Mouse (Mus musculus) B cell, adult 2 months (primary cell): ENCODE measurements around the gene Ctnna3.

Experiments
- DNase-seq, 2 experiments: peaks; one replicate each; pipeline ENCODE4 v3.0.0; 2022

The Ctnna3 gene

DNA sequence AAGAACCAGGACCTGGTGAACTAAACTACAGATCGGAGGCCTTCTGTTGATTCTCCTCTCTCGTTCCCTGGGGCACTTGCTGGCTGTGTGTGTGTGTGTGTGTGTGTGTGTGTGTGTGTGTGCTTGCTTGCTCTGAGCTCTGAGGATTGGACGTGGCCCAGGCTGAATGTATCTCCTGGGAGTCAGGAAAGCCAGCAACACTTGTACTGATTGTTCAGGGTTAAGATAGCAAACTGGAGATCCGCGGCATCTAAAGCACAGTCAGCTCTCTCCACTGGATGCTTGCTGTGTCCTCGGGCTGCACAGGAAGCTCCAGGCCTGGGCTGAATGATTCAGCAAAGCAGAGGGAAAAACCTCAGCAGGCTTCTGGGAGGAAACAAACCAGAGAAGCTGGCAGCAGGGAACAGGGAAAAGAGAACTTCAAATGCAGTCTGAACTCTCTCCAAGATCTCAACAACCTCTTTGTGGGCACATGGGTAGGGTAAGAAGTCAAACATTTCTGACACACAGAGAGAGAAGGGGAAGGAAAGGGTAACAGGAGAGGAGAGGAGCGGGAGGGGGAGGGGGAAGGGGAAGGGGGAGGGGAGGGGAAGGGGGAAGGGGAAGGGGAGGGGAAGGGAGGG is 524.5 kb downstream of the Ctnna3 start:
- no peak for DNase-seq

DNA sequence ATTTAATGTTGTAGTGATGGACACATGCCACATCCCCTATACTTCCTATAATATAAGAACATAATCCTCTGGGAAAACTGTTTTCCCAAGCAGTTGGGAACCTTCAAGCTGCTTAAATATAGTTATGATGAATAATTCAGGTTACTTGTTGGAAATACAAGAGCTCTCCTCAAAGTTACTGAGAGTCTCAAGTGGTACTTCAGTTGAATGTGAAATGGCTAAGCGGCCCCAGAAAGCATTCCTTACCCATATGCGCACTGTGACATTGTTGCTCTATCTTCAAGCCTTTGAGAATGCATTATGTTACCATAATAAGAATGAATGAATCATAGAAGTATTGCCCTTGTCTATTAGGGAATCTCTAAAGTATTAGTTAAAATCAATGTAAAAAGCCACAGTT is 542.4 kb downstream of the Ctnna3 start:
- DNase-seq, result no peak

DNA sequence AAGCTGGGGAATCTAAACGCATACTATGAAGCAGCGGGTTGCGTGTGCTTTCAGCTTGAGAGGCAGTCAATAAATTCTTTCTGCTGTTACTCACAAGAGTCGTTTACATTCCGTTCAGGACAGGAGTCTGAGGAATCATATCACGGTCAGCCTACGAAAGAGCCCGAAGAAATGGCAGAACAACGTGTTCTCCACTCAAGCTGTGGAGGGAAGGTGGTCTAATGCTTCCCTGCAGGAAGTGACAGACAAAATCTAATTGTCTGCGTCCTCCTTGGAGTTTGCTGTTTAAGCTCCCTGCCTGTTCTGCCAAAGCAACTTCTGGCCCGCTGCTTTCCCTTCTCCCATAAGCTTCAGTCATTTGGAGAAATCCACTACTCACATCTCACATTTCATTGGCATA is 548.2 kb downstream of the Ctnna3 start:
- no peak for DNase-seq

DNA sequence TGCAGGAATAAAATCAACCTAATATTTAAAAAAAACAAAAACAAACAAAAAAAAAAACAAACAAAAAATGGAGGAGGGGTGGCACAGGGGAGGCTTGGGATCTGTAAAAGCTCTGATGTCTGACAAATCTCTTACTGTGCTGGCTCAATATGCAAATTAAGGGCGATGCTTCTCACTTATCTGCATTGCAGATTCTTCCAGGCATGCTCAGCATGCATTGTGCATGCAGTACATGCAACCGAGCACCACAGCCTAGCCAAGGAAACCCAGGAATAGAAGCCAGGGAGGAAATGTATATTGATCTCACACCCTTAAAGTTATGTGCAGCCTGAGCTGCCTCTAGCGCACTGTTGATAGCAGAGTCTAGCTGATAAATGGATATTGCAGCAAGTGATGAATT is 548.6 kb downstream of the Ctnna3 start:
- no peak for DNase-seq

DNA sequence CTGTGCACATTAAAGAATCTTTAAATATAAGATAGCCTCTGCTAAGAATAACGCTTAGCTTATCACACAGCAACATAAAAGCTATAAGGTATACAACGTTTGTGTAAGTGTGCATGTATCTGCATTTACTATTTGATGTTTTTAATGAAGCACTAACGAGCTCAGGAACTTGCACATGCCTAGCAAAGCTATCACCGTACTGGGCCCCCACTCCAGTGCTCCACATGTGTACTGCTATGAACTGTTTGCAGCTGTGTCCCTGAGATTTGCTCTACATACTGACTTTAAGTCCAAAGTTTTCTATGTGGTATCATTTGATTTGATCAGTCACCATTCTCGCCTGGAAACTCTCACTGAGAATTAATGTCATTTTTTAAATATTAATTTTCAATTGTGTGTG is 549.1 kb downstream of the Ctnna3 start:
- DNase-seq, result no peak

DNA sequence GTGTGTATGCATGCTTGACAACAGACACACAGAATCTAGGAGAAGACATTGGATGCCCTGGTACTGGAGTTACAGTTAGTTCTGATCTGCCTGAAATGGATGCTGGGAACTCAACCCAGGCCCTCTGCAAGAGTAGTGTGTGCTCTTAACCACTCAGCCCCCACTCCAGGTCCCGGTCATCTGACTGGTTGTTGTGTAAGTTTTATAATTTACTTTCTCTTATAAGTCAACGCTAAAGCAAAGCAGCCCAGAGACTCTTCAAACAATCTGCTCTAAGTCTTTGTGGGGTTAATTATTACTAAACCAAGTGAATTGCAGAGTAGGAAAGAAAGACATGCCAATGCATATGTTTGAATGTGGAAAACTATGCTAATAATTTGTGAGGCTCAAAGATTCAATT is 549.5 kb downstream of the Ctnna3 start:
- no peak for DNase-seq

DNA sequence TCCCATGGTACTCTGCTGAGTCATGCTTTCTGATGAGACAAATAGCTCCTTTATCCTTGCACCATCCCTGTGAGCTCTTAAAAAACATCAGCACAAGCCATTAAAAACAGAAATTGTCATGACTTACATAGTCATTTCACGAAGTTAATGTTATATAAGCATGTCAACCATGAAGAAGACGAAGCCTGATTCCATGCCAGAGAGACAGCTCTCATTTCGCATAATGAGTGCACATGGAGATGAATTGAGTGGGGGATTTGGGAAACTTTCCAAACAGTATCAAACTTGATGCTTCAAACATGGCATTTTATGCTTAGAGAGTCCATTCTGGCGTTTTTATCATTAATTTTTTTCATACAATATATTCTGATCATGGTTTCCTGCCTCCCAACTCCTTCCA is 555.7 kb downstream of the Ctnna3 start:
- DNase-seq, result no peak

DNA sequence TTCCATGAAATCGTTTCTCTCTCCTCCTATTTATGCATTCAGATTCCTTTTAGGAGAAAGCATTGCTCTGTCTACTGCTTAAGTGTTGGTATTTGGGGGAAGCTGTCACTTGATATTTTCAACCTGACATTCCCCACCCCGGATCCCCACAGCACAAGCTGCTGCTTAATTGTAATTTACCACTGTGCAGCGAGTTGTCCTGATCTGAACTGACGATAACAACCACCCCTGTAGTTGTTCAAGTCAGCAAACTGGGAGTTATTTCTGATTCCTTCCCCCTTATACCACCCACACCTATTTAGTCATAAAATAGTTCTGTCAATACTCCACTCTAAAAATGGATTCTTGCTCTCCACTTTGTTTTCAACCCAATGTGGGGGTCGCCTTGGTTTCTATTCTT is 564.4 kb downstream of the Ctnna3 start:
- DNase-seq, result no peak

DNA sequence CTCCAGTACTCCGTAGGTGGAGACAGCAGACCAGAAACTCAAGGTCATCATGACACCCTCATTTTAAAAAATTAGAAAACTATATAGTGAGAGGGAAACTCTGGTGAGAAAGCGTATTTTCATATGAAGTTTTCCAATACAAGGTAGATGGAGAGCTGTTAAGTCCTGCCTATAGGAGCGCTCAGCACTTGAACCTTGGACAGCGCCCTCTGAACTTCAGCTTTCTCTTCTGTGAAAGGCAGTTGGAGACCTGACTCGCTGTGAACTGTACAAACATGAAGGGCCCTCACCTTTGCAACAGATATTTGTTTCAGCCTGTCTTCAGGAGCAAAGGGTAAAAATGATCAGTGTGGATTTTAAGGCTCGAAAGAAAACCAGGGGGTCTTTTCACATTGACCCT is 571.6 kb downstream of the Ctnna3 start:
- DNase-seq, result no peak

DNA sequence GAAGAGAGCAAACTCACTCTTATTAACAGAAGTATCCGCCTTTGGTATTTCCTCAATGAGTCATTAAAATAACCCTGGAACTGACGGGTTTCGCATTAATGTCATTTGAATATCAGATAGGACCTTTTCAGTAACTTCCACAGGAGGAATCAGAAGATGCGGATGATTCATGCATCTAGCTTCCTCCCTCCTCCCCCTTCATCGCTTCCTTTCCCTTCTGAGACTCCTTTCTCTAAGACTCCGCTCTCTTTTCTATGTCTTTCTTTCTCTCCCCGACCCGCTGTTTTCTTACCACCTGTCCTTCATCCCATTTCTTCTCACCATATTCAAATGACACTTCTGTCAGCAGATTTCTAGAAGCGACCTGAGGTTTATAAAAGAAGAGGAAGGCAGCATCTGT is 572.1 kb downstream of the Ctnna3 start:
- DNase-seq, result no peak

DNA sequence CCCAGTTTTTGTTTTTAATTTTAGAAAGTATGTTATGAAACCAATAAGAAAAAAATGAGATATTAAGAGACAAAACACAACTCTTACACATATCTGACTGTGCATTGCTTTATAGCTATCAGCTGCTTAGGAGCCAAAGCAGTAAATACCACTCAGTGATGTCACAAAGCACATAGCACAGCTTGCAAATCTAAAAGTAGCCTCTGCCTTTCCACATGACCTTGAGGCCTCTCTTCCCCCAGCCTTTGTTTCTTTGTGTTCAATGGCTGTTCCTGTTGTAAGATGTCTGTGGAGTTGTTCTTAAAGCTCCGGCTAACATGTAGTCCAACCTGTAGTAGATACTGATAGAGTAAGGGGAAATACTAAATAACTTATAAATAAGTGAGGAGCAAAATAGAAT is 590.4 kb downstream of the Ctnna3 start:
- no peak for DNase-seq

DNA sequence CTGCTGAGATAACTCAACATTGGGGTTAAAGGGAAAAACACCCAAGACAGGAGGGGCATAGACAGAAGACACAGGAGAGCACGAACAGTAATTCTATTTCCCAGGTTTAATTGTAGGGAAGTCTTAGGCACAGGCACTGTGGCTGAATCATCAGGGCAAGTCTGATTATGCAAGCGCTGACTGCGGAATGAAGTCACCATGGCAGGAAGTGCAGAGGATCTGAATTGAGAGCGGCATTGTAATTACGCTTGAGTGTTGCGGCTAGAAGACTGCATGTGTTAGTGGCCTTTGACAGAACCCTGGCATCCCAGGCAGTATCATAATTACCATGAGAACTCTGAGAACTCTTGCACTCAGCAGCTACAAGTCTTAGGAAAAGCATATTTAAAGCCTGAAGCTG is 593.4 kb downstream of the Ctnna3 start:
- DNase-seq, result no peak

DNA sequence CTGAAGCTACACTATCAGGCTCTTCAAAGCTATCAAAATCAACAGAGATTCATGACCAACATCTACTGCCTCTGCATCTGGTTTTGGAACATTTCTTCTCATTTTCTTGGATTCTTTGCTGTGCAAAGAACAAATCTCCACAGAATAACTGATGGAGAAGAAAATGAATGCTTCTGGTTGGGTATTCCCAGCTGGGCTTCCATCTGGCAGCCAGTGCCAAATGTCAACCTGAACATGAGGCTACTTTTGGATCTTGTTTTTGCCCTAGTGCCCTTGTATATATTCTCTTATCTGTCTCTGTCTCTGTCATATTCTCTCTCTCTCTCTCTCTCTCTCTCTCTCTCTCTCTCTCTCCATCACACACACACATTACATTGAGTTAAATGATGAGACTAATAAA is 601.0 kb downstream of the Ctnna3 start:
- no peak for DNase-seq

DNA sequence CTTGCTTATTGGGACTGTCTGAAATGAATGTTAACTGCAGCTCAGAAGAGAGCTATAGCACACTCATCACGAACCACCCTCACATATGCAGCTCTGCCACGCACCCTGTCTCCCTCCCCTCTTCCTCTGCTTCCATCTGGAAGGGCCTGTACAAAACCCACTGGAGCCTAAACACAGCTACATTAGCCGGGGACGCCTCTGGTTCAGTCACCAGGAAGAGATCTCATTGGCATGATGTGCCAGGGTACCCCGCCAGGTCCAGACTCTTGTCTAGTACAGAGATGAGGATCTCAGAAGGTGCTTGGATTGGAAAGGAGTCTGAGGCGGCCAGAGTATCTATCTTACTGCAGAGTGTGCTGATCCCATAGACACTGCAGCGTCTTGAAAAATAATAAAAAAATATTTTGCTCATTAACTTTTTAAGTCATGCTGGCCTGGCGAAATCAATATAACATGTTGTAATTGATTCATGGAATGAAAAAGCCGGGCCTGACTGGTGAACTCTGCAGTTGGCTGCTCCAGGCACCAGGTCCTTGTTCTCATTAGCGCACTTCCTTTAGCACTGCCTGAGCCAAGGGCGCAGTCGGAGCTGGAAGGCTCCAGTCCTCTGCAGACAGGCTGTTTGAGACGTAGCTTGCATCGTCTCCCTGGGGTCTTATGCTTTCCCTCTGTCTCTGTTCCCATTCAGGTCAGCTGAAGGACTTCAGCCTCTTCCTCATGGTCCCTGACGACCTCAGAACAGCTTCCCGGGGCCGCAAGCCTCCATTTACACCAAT is 610.0 kb downstream of the Ctnna3 start:
- no peak for DNase-seq

DNA sequence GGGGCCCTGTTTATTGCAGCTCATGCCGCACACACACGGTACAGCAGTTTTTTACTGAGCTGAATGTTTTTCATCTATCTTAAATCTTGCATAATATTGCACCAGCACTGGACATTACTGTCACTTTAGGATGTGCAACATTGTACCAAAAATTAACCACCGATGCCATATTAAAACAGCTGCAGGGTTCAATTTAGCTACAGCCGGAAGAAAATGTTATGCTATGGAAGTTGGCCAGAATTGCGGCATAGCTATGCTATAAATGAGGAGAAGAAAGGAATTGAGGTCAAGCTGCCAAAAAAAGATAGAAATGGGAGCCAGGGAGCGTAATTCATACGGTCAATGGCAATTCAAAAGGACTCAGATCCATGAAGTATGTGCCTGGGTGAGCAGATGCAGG is 611.3 kb downstream of the Ctnna3 start:
- no peak for DNase-seq

DNA sequence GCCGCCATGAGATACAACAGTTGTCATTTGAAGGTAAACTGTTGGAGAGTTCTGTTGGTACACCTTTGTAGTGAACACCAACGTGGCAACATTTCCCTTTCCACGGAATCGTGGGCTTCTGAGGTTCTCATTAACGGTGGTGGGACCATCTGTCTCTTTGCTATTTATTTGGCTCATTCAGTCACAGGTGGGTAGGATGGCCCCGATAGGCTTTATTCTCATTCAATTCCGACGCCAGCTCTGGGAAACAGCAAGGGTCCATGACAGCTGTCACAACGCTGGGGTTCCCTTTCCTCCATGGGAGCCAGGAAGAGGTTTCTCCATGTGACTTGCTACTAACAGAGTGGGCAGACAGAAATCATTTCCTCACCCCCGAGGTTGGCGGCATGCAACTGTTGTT is 612.0 kb downstream of the Ctnna3 start:
- no peak for DNase-seq

DNA sequence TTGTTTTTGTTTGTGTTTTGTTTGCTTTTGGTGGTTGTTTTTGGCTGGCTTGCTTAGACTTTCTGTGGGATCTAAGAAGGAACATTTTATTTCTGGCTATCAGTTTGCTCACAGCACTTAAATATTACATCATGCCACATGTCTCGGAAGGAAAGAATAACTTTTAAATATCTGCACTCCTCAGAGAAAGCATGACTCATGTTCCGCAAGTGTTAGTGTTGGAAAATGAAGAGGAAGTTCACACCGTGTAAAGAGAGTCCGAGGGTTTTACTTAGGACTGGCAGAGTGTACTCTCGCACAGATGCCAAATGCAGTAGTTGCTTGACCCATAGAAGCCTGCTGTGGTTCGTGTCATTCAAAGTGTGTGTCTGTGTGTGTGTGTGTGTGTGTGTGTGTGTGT is 619.3 kb downstream of the Ctnna3 start:
- DNase-seq, result no peak

DNA sequence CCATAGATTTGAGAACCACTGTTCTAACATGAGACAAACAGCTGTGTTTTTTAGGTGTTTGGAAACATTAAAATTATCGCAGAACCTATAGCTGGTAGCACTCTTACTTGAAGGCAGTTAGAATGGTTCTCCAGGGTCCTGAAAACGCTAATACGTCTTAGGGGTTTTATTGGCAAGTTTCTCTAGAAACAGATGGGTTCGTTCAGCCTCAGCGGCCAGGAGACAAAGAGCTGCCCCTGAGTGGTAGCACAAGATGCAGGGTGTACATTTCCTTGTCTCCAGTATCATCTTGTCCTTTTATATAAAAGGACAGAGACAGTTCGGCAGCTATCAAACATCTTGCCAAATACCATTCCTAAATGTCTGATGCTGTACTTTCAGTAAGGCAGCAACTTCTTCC is 620.0 kb downstream of the Ctnna3 start:
- no peak for DNase-seq

DNA sequence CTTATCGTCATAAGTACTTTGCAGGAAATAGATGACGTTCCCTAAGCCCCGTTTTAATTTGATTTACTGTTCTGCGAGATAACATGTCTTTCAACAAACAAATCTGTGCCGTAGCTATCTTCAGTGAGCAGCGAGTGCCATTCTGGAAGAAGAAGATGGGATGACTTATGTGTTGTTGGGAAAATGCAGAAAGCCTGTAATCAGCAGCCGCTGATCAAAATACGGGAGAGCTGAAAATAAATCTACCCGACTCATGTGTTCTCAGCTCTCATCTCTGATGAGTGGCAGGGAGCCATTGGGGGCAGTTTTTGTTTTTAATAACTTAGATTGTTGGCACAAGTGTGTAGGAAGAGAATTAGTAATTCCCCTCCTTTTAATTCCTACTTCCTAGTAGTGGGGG is 633.8 kb downstream of the Ctnna3 start:
- DNase-seq, result no peak

DNA sequence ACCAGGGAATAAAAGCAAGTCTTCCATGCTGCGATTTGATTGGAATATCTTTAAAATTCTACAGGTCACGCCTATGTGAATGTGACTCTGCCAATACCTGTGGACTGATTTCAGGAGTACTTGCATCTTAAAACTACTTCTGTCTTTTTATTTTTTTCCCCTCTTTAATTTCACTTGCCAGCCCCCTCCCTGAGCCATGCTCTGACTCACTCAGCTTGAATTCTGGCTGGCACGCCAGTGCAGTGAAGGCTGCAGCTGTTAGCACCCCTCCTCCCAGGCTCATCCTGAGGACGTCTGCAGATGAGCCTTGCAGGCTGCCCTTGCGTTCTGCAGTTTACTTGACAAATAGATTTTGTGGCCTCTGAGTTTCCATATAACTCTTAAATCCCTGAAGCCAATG is 646.0 kb downstream of the Ctnna3 start:
- DNase-seq, result no peak

DNA sequence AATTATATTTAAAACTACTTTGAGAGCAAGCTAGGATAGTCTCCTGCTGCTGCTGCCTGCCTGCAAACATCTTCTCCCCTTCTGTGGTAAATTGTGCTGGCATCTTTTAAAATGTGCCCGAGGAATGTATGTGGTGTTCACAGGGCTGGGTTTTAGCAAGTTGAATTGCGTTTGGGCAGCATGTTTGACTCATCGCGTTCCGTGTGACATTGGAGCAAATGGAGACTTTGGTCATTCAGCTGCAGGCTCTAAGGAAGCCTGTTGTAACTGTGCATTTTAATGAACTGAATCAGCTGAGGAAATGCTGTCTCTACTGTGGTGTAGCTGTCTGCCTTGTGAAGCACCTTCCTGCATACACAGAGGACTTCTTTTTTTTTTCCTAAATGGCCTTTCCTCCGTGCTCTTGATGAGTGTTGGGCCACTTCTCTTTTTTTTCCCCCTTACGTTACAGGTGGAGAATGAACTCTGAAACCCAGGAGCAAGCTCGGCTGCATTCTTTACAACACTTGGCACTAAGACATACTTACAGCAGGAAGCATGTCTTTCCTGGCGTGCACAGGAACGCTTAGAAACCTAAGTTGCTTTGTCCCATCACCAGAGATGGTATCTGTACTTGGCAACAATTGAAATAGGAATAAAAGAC is 646.6 kb downstream of the Ctnna3 start:
- DNase-seq, result no peak

DNA sequence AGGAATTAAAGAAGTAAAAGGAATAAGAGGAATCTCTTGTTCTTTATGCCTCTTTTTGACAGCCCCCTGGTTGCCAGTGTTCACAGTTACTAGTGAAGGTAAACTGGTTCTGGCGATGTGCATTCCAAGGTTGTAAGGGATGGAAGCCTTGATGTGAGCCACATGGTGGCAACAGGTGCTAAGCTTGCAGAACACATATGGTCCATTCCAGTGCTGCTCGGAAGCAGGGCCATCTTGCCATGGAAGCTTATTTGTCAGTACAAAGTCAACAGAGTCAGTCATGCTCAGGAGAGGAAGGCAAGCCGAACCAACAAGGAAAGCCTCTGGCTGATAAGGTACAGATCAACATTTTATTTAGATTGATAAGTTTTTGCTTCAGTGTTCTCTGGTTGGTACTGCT is 652.4 kb downstream of the Ctnna3 start:
- no peak for DNase-seq

DNA sequence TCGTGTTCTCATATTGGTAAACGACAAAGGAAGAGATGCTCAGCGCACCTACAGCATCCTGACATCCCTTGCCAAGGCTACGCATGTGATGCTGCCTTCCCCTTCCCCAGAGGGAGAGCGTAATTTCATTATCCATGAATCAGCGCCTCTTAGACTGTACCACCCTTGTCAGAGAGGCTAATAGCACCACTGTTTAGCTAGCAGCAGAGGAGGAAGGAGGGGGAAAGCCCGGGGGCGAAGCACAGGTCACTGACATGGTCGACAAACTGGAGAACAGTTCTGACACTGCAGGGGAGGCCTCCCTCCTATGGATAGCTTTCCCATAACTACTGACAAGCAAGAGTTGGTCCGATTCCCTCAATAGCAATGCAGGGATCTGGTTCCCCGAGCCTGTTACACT is 653.9 kb downstream of the Ctnna3 start:
- DNase-seq, result no peak

DNA sequence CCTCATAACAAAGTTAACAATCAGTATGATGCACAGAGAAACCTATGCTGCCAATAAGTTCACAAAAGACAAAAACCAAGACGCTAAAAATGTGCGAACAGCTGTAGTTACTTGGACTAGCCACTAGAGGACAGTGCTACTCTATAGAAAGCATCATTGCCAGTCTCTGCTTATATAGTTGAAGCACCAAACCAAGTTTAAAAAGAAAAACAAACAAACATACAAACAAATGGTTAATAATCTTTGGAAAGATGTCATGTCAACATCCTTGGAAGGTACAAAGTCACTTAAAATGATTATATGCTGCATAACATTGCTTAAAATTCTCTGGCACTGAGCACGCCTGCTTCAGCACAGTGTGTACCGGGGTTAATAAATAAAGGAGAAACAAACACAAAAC is 654.6 kb downstream of the Ctnna3 start:
- DNase-seq, result no peak

DNA sequence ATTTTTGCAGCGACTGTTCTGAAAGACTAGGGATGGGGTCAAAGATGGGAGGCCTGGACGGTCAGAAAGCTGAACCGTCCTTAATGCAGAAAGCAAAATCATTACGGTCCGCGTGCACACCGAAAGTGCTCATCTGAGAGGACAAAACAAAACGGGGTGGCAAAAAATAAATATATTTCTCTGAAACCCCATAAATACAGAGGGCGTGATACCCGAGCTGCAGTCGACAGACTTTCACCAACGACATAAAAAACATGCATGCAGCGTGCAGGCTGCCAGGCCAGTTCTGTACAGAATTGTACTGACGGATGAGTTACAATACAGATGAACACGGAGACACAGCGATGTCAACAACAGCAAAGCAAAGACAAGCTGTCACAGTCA is 656.3 kb downstream of the Ctnna3 start:
- no peak for DNase-seq
